Mouse (Mus musculus) layer of hippocampus, adult 2 months (tissue): Measurements from ENCODE around the gene Slc16a5. TPM values are rescaled to one million over a fixed set of nuclear protein-coding genes. Genes with fewer than 3 reads are reported as not detected.
"Not testable (repeated sequence)": the region's sequence is repeated elsewhere in the genome, so short reads cannot be mapped to it uniquely, and the experiment has no call there.

Experiments used
- DNase-seq, 2 experiments: peaks; one replicate each; pipeline ENCODE4 v3.0.0; 2022; ENCODE audit warnings: low spot score in 2 of 2
- H3K27ac ChIP-seq: fragments of 200-600 bp; 2 replicates; pipeline ENCODE4 v1.8.1; 2022
- H3K4me3 ChIP-seq: fragments of 200-600 bp; 2 replicates; pipeline ENCODE4 v1.8.1; 2022; ENCODE audit warnings: mild to moderate bottlenecking
- CTCF ChIP-seq: fragments of 200-600 bp; conservative IDR thresholded peaks from 2 replicates; pipeline ENCODE4 v1.8.1; 2022; ENCODE audit warnings: antibody characterized with exemption, mild to moderate bottlenecking, moderate library complexity
- total RNA-seq, 2 experiments: library from RNA; stranded (reverse); gene quantifications; 2 replicates each; pipeline ENCODE4 v1.2.3; 2021

Slc16a5 gene
- total RNA-seq, 2 experiments from 2014 or later, result not detected

- Histone ChIP-seq H3K4me3 (no peak overlapping the region), H3K27ac (no peak overlapping the region)
- no peak for DNase-seq
- TF ChIP-seq CTCF, result no peak
Measured at GRCm38 (mm10) chr11:115453306-115453705, 9.0 kb upstream of the Slc16a5 start.

DNA sequence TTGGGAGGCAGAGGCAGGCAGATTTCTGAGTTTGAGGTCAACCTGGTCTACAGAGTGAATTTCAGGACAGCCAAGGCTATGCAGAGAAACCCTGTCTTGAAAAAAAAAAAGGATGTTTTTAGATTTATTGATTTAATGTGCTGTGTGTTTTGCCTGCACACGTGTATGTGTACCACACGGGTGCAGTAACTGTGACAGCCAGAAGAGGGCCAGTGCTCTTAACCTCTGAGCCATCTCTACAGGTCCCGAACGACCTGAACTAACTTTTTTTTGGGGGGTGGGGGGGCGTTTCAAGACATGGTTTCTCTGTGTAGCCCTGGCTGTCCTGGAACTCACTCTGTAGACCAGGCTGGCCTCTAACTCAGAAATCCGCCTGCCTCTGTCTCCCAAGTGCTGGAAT lies 7.5 kb upstream of the Slc16a5 start:
- H3K4me3 ChIP-seq, H3K27ac ChIP-seq, DNase-seq: not testable (repeated sequence)
- peak; percentile 31 for TF ChIP-seq CTCF

- H3K4me3 ChIP-seq, result no peak overlapping the region
- H3K27ac ChIP-seq, result no peak overlapping the region
- DNase-seq, result no peak
- peak; percentile 38 for TF ChIP-seq CTCF
Measured at GRCm38 (mm10) chr11:115455619-115456018, 6.7 kb upstream of the Slc16a5 start.

- Histone ChIP-seq H3K27ac (no peak overlapping the region), H3K4me3 (no peak overlapping the region)
- no peak for DNase-seq
- TF ChIP-seq CTCF, result no peak
Measured at GRCm38 (mm10) chr11:115456182-115456581, 6.1 kb upstream of the Slc16a5 start.

DNA sequence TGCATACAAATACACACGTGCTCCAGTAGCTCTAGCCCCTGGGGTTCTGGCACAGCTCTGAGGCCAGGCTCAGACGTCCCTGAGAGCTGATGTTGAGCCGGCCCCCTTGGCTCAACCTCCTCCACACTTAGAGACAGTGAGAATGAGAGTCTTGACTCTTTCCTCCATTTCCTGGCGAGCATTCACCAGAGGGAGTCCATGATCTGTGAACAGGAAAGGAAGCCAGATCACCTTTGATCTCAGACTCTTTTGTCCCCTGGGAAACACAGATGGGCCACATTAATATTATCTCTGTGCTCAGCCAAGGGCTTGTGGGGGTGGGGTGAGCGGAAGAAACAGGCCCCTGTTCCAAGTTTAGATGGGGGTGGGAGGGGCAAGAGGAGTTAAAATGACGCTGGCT lies 4.9 kb upstream of the Slc16a5 start:
- DNase-seq, result no peak
- no peak for TF ChIP-seq CTCF
- no peak overlapping the region for H3K27ac ChIP-seq
- no peak overlapping the region for H3K4me3 ChIP-seq

DNA sequence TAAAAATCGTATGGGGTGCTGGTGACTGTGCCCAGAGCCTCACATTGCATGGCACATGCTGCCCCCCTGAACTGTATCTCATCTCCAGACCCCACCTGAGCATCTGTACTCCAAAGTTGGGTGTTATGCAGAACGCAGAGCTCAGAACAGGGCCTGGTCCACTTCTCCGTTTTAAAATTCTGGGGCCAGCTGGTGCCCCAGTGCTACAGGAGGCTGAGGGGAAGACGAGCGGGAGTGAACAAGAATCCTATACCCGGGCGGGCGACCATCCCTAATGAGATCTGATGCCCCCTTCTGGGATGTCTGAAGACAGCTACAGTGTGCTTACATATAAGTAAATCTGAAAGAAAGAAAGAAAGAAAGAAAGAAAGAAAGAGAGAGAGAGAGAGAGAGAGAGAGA lies 1.3 kb upstream of the Slc16a5 start:
- peak; percentile 41 for TF ChIP-seq CTCF
- DNase-seq, result no peak
- H3K4me3 ChIP-seq, result no peak overlapping the region
- H3K27ac ChIP-seq, result no peak overlapping the region

DNA sequence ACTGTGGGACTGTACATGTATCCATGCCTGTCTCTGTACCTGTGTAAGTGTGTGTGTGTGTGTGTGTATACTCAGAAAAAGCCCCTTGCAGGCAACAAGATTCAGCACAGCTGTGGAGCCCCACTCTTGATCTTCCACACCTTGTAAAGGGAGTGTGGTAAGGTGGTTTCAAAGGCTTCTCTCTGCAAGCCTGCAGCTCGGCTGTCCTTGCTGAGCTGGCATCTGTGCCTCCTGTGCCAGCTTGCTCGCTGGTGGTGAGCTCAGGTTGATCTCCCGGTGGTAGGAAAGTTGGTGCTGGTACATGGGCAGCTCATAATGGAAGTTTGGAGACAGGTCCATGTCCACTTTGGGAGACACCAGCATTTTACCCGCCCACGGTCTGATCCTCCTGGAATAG lies 430 bp upstream of the Slc16a5 start:
- Histone ChIP-seq H3K4me3 (no peak overlapping the region), H3K27ac (no peak overlapping the region)
- no peak for TF ChIP-seq CTCF
- DNase-seq, result no peak

- no peak for TF ChIP-seq CTCF
- DNase-seq, result no peak
- H3K4me3 ChIP-seq, result no peak overlapping the region
- no peak overlapping the region for H3K27ac ChIP-seq
Measured at GRCm38 (mm10) chr11:115463397-115463796, 1.1 kb downstream of the Slc16a5 start.

GRCm38 (mm10) chr11:115464851-115465250 lies 2.6 kb downstream of the Slc16a5 start:
- TF ChIP-seq CTCF, result no peak
- no peak for DNase-seq
- Histone ChIP-seq H3K4me3 (no peak overlapping the region), H3K27ac (no peak overlapping the region)

DNA sequence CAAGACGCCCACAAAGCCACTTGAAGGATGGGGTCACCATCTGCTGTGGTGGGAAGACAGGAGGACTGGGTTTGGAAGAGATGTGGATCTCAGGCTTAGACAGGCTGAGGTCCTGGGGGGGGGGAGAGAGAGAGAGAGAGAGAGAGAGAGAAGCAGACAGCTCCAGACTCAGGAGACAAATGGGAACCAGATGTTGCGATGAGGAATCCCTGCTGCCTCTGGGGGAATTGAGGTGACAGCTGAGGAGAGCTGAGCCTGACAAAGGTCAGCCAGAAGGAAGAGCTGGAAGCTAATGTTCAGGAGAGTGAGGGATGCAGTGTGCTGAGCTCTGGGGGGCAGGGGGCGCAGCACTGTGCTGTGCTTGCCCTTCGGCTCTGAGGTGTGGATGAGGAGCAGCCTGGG lies 4.9 kb downstream of the Slc16a5 start:
- H3K4me3 ChIP-seq, result no peak overlapping the region
- DNase-seq, result no peak
- H3K27ac ChIP-seq, result no peak overlapping the region
- no peak for TF ChIP-seq CTCF

DNA sequence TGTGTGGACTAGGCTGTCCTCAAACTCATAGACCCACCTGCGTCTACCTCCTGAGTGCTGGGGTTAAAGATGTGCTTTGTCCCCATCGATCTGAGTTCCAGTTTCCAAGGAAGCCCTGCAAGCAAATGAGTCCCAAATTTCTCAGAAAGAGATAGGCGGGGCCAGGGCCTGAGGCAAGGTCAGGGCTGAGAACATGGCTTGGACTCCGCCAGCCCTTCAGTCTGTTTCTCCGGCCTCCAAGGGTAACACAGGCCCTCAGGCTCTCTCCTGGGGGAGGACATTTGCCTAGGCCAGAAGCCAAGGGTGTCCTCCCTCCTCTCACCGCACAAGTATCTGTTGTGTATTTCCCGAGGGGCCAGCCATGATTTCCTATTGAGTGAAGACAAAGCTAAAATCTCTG lies 9.9 kb downstream of the Slc16a5 start:
- no peak overlapping the region for H3K4me3 ChIP-seq
- TF ChIP-seq CTCF, result no peak
- no peak for DNase-seq
- H3K27ac ChIP-seq, result no peak overlapping the region

GRCm38 (mm10) chr11:115473626-115474275 lies 11.5 kb downstream of the Slc16a5 start:
- peak; percentile 93 to 97 for DNase-seq
- peak; percentile 100; the same call in 1 of the 2 replicates for TF ChIP-seq CTCF
- peak overlapping the region; percentile 2; the same call in 1 of the 2 replicates for H3K4me3 ChIP-seq
- peak overlapping the region; percentile 96 for H3K27ac ChIP-seq

GRCm38 (mm10) chr11:115475025-115475757 lies 12.9 kb downstream of the Slc16a5 start, which contains the start of gene Armc7:
Gene Armc7, plus strand, starts transcription at chr11:115475667.
- peak within 1 kb of the TSS; percentile 94 for H3K4me3 ChIP-seq
- peak; percentile 94 to 96 for DNase-seq
- H3K27ac ChIP-seq, result peak within 1 kb of the TSS; percentile 96
- TF ChIP-seq CTCF, result no peak
